Mouse (Mus musculus): ENCODE measurements around the gene Klf8. TPM values are rescaled to one million over a fixed set of nuclear protein-coding genes. Genes with fewer than 3 reads are reported as not detected.
"Not testable (repeated sequence)": the region's sequence is repeated elsewhere in the genome, so short reads cannot be mapped to it uniquely, and the experiment has no call there.

The Klf8 gene
- polyA plus RNA-seq, 1 experiment from 2014 or later: 0.56 TPM

DNA sequence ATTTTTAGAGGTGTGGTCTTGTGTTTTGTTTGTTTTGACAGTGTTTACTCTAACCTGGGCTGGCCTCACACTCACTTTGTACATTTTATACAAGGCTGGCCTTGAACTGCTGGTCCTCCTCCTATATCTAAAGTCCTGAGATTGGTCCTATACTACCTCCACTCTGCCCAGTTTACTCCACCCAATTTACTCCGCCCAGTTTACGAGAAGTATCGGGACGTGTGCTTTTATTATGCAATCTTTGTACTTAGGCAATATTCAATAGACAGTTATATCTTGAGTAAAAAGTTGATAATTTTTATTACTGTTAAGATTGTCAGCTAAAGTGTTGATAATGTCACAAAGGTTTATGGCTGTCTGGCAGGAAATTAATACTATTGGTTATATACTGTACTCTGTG lies 74.1 kb downstream of the Klf8 start:
- Histone ChIP-seq H3K27me3 (replicated peaks; ENCODE audit: control insufficient read depth, insufficient read depth, low read length) (no peaks in the 10 kb centered on the region), H3K4me2 (no peak overlapping the region), H3K27ac (ENCODE audit: low read depth, low read length) (no peak overlapping the region), H3K4me1 (replicated peaks; ENCODE audit: control insufficient read depth, insufficient read depth, low read length) (no peaks in the 10 kb centered on the region), H3K9me3 (ENCODE audit: control insufficient read depth, low read length) (no peaks in the 10 kb centered on the region), H3K36me3 (ENCODE audit: control insufficient read depth, insufficient read depth, low read length) (no peaks in the 10 kb centered on the region), H3K9ac (ENCODE audit: low read depth, low read length) (no peak overlapping the region), H3K4me3 (ENCODE audit: low read depth, low read length) (no peak overlapping the region)
- DNase-seq (ENCODE audit: low spot score) (no peak), ATAC-seq (replicated peaks; ENCODE audit: low FRiP score) (no peak)
- WGBS: 91% methylated on average over 4 of the region's 4 CpGs

DNA sequence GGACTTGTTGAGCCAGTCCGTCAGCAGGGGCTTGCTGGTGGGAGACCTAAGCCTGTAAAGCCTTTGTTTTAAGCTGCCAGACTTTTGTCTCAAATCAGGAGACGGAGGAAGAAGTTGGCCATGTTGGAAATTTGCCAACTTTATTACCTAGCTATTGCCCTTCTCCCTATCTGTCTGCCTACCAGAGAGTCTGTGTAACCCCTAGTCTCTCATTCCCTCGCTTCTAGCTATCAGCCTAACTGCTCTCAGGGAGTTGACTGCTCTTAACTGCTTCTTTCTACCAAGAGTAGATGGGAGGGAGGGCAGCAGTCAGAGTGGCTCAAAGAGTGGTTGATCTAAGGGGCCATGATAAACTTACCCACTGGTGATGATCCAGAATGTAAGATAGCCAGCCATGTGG lies 85.8 kb downstream of the Klf8 start:
- H3K27ac ChIP-seq (ENCODE audit: low read depth, low read length): no peak overlapping the region
- no peaks in the 10 kb centered on the region for H3K9me3 ChIP-seq (ENCODE audit: control insufficient read depth, low read length)
- DNase-seq (ENCODE audit: low spot score) (no peak), ATAC-seq (replicated peaks; ENCODE audit: low FRiP score) (no peak)
- WGBS: 64% methylated on average over 3 of the region's 3 CpGs
- no peak overlapping the region for H3K9ac ChIP-seq (ENCODE audit: low read depth, low read length)
- no peaks in the 10 kb centered on the region for H3K27me3 ChIP-seq (replicated peaks; ENCODE audit: control insufficient read depth, insufficient read depth, low read length)
- H3K4me2 ChIP-seq: no peak overlapping the region
- no peaks in the 10 kb centered on the region for H3K4me1 ChIP-seq (replicated peaks; ENCODE audit: control insufficient read depth, insufficient read depth, low read length)
- H3K36me3 ChIP-seq (ENCODE audit: control insufficient read depth, insufficient read depth, low read length): no peaks in the 10 kb centered on the region
- H3K4me3 ChIP-seq (ENCODE audit: low read depth, low read length): no peak overlapping the region

DNA sequence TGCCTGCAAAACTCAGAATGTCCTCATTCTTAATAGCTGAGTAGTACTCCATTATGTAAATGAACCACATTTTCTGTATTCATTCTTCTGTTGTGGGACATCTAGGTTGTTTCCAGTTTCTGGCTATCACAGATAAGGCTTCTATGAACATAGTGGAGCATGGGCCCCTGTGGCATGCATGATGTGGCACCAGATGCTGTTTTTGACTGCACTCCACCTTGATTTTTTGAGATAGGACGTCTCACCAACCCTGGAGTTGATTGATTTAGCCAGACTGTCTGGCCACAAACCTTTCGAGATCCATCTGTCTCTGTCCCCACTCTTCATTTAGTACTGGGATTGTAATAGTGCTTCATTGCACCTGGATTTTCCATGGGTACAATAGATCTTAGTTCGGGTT lies 96.9 kb downstream of the Klf8 start:
- H3K9me3 ChIP-seq (ENCODE audit: control insufficient read depth, low read length); H3K4me3 ChIP-seq (ENCODE audit: low read depth, low read length); H3K27me3 ChIP-seq (replicated peaks; ENCODE audit: control insufficient read depth, insufficient read depth, low read length); H3K9ac ChIP-seq (ENCODE audit: low read depth, low read length); H3K4me1 ChIP-seq (replicated peaks; ENCODE audit: control insufficient read depth, insufficient read depth, low read length); H3K36me3 ChIP-seq (ENCODE audit: control insufficient read depth, insufficient read depth, low read length); H3K27ac ChIP-seq (ENCODE audit: low read depth, low read length); ATAC-seq (replicated peaks; ENCODE audit: low FRiP score); DNase-seq (ENCODE audit: low spot score); H3K4me2 ChIP-seq: not testable (repeated sequence)
- WGBS: 75% methylated on average over 3 of the region's 3 CpGs

DNA sequence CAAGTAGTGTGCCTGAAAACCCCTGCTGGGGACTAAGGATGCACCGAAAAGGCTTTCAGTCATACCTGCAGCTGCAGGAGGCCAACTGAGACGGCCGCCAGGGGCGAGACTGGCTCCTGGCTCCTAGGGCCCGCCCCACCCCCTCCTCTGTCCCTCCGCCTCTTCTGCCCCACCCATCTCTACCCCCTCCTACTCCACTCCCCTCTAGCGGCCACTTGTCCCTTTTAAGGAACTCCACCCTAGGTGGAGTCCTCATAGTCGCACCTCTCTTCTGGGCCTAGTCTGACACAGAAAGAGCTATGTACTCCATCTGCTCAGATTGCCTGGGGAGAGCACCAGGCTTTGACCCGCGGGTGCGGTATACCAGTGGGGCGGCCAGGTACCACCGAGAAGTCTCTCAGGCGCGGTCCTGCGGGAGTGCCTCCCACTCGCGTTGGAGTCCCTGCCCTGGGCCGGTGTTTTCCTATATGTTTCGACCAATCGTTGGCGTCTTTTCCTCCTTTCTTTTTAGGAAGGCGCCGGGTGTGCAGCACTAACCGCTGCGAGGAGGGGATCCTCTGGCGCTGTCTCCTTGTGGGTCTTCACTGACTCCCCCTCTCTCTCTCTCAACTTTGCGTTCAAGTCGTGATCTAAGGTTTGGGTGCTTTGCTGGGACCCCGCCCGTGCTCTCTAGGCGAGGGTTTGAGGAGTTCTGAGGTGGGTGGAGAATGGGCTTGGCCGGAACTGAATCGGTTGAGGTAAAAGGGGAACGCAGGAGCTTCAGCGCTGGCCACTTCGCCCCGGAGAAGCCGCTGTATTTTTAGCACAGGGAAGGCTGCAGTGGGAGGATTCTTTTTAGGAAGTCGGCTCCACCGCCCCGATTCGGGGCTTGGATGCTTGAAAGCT lies 122.3 kb downstream of the Klf8 start:
- peak; percentile 93 for ATAC-seq (replicated peaks; ENCODE audit: low FRiP score)
- H3K27ac ChIP-seq (ENCODE audit: low read depth, low read length): no peak overlapping the region
- no peaks in the 10 kb centered on the region for H3K4me1 ChIP-seq (replicated peaks; ENCODE audit: control insufficient read depth, insufficient read depth, low read length)
- WGBS: 16% methylated on average over 41 of the region's 43 CpGs
- H3K4me3 ChIP-seq (ENCODE audit: low read depth, low read length): peak overlapping the region; percentile 51
- peaks cover 4% of the 10 kb centered on the region; the same call in 1 of the 2 replicates for H3K27me3 ChIP-seq (replicated peaks; ENCODE audit: control insufficient read depth, insufficient read depth, low read length)
- DNase-seq (ENCODE audit: low spot score): peak; percentile 45
- H3K36me3 ChIP-seq (ENCODE audit: control insufficient read depth, insufficient read depth, low read length): no peaks in the 10 kb centered on the region
- peak overlapping the region; percentile 3; the same call in 1 of the 2 replicates for H3K9ac ChIP-seq (ENCODE audit: low read depth, low read length)
- H3K4me2 ChIP-seq: peak overlapping the region; percentile 86
- no peaks in the 10 kb centered on the region for H3K9me3 ChIP-seq (ENCODE audit: control insufficient read depth, low read length)

DNA sequence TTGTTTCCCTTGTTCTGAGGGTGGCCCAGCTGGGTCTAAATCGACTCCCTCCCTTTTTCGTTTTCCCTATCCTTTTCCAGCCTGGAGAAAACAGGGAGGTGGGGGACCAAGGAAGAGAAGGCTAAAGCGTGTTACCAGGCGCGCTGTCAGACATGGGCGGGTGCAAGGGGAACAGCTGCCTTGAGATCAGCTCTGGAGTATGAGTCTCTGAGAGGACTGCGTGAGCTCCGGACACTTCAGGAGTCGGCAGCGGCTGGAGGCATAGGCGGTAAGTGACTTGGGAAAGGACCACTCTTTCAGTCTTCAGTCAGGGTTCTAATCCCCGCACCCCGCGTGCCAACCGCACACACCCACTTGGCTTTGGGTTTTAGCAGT lies 122.9 kb downstream of the Klf8 start:
- no peaks in the 10 kb centered on the region for H3K36me3 ChIP-seq (ENCODE audit: control insufficient read depth, insufficient read depth, low read length)
- ATAC-seq (replicated peaks; ENCODE audit: low FRiP score) (0 out of 2 replicates have a peak, but pooled peaks have one; percentile 37), DNase-seq (ENCODE audit: low spot score) (no peak)
- H3K9ac ChIP-seq (ENCODE audit: low read depth, low read length): peak overlapping the region; percentile 3; the same call in 1 of the 2 replicates
- H3K27ac ChIP-seq (ENCODE audit: low read depth, low read length): no peak overlapping the region
- no peaks in the 10 kb centered on the region for H3K4me1 ChIP-seq (replicated peaks; ENCODE audit: control insufficient read depth, insufficient read depth, low read length)
- 18% methylated on average over 15 of the region's 15 CpGs for WGBS
- H3K4me3 ChIP-seq (ENCODE audit: low read depth, low read length): peak overlapping the region; percentile 51
- H3K9me3 ChIP-seq (ENCODE audit: control insufficient read depth, low read length): no peaks in the 10 kb centered on the region
- peak overlapping the region; percentile 86 for H3K4me2 ChIP-seq
- H3K27me3 ChIP-seq (replicated peaks; ENCODE audit: control insufficient read depth, insufficient read depth, low read length): peaks cover 4% of the 10 kb centered on the region; the same call in 1 of the 2 replicates

DNA sequence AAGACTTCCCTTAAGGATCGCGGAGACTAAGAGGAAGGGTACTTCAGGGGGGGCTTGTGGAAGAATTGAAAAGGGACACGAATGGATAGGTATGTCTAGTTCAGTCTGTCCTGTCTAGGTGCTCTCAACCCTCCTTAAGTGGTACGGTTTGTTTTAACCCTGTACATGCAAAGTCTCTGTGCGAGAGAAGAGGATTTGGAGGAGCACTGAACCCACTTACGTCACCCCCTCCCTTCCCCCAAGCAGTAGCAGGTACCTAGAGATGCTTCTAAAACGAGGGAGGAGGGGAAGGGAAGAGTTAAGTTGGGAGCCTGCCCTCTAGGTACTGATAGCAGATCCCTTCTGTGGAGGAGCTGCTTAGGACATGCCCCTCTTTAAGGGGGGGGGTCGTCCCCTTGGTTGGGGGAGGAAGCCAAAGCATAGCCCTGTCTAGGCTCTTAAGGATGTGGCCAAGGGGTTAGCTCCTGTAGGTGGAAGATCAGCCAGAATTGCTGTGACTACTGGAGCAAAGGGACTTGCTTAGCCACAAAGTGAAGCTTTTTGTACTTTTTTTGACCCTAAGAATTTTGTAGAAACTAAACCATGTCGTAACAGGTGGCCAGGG lies 123.5 kb downstream of the Klf8 start:
- 32% methylated on average over 8 of the region's 9 CpGs for WGBS
- no peak overlapping the region for H3K9ac ChIP-seq (ENCODE audit: low read depth, low read length)
- H3K27ac ChIP-seq (ENCODE audit: low read depth, low read length): no peak overlapping the region
- H3K27me3 ChIP-seq (replicated peaks; ENCODE audit: control insufficient read depth, insufficient read depth, low read length): peaks cover 4% of the 10 kb centered on the region; the same call in 1 of the 2 replicates
- peak overlapping the region; percentile 86 for H3K4me2 ChIP-seq
- H3K4me3 ChIP-seq (ENCODE audit: low read depth, low read length): peak overlapping the region; percentile 51; the same call in 1 of the 2 replicates
- no peak for ATAC-seq (replicated peaks; ENCODE audit: low FRiP score)
- no peaks in the 10 kb centered on the region for H3K36me3 ChIP-seq (ENCODE audit: control insufficient read depth, insufficient read depth, low read length)
- no peak for DNase-seq (ENCODE audit: low spot score)
- no peaks in the 10 kb centered on the region for H3K4me1 ChIP-seq (replicated peaks; ENCODE audit: control insufficient read depth, insufficient read depth, low read length)
- no peaks in the 10 kb centered on the region for H3K9me3 ChIP-seq (ENCODE audit: control insufficient read depth, low read length)

DNA sequence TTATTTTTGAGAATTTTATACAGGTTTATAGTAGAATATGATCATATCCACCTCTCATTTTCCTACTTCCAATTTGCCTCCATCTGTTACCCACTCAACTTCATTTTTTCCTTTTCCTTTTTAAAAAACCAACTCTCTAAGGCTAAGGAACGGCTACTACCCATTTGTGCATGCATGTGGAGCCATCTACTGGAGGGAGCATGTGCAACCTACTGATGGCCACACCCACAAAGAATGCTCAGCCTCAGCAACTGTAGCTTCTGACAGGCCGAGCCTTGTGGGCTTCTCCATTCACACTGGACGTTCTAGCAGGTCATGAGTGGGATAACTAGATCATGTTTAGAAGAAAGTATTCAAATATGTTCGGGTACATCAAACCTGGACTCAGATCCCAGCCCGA lies 129.5 kb downstream of the Klf8 start:
- 30% methylated on average over 5 of the region's 5 CpGs for WGBS
- Histone ChIP-seq H3K4me1 (replicated peaks; ENCODE audit: control insufficient read depth, insufficient read depth, low read length) (no peaks in the 10 kb centered on the region), H3K27ac (ENCODE audit: low read depth, low read length) (no peak overlapping the region), H3K36me3 (ENCODE audit: control insufficient read depth, insufficient read depth, low read length) (no peaks in the 10 kb centered on the region), H3K27me3 (replicated peaks; ENCODE audit: control insufficient read depth, insufficient read depth, low read length) (no peaks in the 10 kb centered on the region), H3K9ac (ENCODE audit: low read depth, low read length) (no peak overlapping the region), H3K9me3 (ENCODE audit: control insufficient read depth, low read length) (no peaks in the 10 kb centered on the region), H3K4me2 (no peak overlapping the region), H3K4me3 (ENCODE audit: low read depth, low read length) (no peak overlapping the region)
- peak; percentile 47; the same call in 1 of the 2 replicates for ATAC-seq (replicated peaks; ENCODE audit: low FRiP score)
- DNase-seq (ENCODE audit: low spot score): no peak

DNA sequence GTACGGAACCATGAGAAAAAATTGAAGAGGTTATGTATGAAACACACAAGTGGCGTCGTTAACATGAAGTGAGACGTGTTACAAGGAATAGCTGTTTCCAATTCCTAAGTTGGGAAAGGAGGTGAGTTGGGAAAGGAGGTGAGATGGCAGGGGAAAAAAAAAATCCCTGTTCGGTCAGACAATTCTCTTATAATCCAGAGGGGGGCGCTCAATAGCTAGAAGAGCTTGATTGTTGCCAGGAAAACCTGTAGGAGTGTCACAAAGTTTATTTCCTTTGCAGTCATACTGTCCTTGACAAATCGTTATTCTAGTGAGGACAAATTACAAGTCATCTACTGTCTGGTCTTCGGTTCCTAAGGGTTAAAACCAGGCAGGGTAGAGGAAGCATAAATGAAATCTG lies 132.5 kb downstream of the Klf8 start:
- H3K27me3 ChIP-seq (replicated peaks; ENCODE audit: control insufficient read depth, insufficient read depth, low read length): no peaks in the 10 kb centered on the region
- H3K4me2 ChIP-seq: no peak overlapping the region
- no peaks in the 10 kb centered on the region for H3K9me3 ChIP-seq (ENCODE audit: control insufficient read depth, low read length)
- ATAC-seq (replicated peaks; ENCODE audit: low FRiP score) (no peak), DNase-seq (ENCODE audit: low spot score) (no peak)
- H3K36me3 ChIP-seq (ENCODE audit: control insufficient read depth, insufficient read depth, low read length): no peaks in the 10 kb centered on the region
- H3K9ac ChIP-seq (ENCODE audit: low read depth, low read length): no peak overlapping the region
- 26% methylated on average over 8 of the region's 8 CpGs for WGBS
- no peak overlapping the region for H3K4me3 ChIP-seq (ENCODE audit: low read depth, low read length)
- no peak overlapping the region for H3K27ac ChIP-seq (ENCODE audit: low read depth, low read length)
- no peaks in the 10 kb centered on the region for H3K4me1 ChIP-seq (replicated peaks; ENCODE audit: control insufficient read depth, insufficient read depth, low read length)

All from liver, embryonic 11.5 days (tissue).